Mouse (Mus musculus): ENCODE data around the gene Fyn.

Fyn gene

DNA sequence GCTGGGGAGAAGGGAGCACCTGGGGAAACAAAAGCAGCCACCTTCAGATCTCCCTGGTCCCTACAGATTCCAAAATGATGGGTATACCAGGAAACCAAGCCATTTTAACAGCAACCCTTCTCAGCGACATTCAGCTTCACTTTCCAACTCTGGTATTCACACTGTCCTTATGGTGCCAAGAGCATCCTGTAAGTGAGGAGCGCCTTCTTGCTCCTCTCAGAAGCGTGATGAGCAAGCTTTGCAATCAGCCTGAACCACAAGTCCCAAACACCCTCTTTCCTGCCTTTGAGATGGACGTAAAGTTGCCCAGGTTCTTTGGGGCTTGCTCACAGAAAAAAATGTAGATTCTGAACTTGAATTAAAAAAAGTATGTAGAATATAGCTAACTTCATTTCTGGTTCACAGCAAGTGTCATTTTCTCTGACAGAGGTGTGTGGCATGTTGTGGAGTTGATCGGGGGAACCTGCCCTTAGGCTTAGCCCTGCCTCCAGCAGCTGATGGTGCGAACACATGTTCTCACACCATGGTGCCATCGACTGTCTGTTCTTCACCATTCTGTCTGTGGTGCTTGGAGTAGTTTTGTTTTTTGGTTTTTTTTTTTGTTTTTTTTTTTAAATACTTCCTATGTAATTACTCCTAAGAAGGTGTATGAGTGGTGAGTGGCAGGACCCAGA is 102.5 kb downstream of the Fyn start:
- DNase-seq (ENCODE audit: low spot score in 2 of 2) = no peak

DNA sequence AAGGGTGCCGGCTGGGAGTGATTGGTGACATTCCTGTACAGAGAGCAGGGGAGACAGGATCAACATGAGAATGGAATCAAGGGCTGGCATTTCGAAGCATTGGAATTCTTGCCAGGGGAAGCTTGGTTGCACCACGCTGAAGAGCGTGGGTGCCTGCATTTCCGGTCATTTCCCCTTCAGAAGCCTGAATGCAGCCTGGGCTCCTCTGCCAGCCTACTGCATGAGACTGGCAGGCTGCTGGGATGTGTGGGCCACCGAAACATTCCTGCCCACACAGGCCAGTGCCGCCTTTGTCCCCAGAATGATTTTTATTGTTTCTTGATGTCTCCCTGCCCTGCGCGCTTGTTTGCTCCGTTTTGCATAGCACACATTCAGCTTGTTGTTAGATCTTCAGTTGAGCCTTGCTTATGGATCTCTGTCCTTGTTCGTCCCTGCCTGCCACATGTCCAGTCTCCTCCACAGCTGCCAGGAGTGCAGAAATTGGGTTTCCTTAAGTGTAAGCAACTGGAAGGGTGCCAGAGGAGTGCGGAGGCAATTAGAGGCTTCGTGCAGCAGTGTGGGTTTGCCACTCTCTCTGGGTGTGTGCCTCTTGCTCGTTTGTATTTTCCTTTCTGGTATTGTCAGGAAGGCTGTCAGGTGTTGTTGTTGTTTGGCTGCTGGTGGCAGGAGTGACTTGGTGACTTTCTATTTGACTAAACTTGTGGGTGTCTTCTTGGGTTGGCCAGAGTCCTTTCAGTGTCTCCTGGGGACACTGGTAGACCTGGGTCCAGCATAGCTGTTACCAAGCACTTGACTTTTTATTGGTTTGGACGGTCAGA is 103.3 kb downstream of the Fyn start:
- DNase-seq (ENCODE audit: low spot score in 2 of 2) = no peak

DNA sequence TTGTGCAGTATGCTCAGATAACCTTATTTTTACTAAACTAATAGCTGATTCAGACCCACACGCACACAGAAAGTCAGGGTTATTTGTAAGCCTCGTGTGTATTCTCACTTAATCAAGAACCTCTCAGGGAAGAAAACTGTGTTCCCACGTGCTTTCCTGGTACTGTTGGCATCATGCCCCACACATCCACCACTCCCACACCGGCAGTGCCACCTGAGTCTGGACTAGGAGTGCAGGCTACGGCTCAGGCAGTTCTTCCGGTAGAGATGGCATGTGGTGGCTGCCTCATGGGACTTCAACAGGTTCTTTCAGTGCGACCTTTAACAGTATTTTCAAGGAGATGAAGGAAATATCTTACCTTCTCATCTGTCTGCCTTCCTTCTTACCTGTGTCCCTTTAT is 104.3 kb downstream of the Fyn start:
- DNase-seq (ENCODE audit: low spot score in 2 of 2) = no peak

DNA sequence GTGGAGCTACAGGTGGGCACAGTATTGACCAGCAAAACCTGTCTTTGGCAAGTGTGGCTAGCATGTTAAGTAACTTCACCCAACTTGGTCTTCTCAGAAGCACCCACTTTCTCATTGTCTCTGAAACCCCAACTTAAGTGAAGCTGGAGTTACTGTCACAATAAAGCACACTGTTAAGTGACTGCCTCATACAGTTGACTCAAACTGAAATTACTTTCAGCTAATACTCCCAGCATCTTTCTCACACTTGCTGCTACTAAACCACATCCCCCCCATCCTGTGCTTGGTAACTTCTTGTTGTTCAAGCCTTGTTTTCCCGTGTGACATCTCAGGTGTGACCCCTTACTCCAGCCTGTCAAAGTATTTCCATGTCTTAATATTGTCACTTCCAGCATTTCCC is 110.7 kb downstream of the Fyn start:
- no peak for DNase-seq (ENCODE audit: low spot score in 2 of 2)

DNA sequence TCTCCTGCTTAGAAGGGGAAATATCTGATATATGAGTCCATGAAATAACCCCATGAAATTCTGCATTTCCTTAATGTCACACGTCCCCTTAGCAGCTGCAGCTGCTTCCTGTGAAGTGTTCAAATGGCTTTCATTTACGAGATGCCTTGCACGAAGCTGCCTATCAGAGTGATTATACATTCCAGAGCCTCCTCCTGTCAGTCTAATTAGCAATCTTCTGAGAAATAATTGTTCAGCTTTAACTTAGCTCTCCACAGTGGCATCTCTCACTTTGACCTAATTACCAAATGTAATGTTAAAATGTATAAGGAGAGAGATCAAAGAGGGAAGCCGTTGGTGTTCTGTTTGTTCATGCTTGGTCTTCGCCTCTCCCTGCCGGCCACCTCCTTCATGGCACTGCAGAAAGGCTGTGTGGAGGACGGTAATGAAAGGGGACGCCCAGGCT is 115.7 kb downstream of the Fyn start:
- DNase-seq (ENCODE audit: low spot score in 2 of 2) = no peak

DNA sequence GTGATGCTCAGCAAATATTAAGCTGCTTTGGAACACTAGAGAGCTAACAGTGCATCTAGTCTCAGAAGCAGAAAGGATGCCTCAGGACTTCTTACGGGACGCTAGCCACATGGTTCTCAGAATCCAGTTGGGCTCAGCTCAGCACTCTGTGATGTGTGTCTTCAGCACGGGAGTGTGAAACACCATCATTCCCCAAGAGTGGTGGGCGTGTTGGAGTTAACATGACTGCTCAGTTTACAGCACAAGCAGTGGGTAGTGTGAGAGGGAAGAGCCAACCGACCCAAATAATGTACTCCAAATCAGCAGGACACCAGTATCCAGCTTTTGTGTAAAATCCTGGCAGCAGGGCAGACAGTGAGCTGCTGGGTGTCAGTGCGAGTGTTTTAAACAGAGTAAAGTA is 116.2 kb downstream of the Fyn start:
- no peak for DNase-seq (ENCODE audit: low spot score in 2 of 2)

DNA sequence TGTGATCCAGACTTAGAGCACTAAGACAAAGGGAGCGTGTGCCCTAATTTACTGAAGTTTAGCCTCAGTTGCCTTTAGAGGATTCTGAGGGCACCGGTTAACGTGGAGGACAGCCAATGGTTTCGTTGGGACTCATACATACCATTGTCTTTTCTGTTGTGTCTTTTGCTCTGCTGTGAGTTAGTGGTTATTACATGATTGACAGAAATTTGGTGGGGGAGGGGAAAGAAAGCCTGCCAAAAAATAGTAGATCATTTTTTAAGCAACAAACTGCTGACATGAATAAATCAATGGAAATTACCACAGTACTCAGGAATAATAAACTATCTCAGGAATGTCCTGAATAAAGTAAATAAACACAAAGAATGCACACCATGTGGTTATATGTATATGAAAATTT is 117.3 kb downstream of the Fyn start:
- no peak for DNase-seq (ENCODE audit: low spot score in 2 of 2)

DNA sequence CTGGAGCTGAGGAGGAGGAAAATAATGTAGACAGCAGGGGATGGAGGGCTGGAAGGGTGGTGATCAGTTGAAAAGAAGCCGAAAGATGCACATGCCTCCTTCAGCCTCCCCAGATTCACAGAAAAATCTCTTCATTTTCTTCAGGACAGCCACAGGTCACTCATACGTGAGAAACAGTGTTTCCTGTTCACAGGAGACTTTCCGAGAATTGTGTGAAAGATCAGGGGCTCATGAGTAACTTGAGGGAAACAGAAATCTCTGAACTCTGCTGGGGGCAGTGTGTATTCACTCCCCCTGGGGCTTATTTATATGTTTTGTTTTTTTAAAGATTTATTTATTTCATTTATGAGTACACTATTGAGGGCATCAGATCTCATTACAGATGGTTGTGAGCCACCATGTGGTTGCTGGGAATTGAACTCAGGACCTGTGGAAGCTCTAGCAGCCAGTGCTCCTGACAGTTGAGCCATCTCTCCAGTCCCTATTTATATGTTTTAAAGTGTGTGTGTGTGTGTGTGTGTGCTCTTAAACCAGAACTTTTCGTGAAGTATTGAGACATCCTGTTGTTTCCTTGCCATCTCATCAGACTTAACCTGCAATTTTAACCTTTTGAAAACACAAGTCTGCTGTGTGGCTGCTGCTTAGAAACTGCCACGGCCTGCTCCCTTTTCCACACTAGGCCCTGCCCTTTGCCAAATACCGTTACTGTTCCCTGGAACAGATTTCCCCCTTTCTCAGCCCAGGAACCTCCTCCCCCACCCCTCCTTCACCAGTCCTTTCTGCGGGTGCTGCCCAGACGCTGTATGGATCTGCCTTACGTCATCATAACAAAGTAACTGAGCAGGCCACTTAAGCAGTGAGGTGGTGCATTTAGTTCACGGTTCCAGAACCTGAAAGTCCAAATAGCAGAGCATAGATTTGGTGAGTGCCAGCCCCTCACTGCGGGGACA is 118.1 kb downstream of the Fyn start:
- no peak for DNase-seq (ENCODE audit: low spot score in 2 of 2)

DNA sequence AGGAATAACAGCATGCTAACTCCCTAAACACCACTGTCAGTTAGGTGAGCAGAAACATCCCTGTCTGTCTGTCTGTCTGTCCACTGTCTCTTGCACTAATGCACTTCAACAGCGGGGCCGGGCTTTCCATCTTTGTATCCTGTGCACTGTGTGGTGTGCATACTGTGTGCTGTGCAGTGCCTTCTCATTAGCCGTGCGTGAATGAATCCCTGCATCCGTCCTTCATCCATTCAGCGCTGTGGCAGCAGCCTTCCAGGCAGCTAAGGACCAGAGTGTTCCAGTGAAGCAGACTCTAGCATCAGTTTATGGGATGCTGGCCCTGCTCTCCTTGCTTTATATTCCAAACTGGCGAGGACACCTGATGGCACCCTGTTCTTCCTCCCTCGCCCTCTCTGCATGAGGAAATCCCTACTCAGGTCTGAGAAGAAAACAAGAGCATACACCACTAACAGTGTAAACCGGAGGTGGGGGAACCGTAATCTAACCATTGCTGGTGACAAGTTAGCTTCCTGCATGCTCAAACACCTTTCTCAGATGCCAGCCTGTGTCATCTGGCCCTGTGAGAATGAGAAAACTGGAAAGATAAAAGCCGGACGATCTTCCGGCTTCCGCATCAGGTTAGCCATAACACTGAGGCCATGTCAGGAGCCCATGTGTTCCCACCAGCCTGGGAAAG is 119.2 kb downstream of the Fyn start:
- DNase-seq (ENCODE audit: low spot score in 2 of 2) = no peak

DNA sequence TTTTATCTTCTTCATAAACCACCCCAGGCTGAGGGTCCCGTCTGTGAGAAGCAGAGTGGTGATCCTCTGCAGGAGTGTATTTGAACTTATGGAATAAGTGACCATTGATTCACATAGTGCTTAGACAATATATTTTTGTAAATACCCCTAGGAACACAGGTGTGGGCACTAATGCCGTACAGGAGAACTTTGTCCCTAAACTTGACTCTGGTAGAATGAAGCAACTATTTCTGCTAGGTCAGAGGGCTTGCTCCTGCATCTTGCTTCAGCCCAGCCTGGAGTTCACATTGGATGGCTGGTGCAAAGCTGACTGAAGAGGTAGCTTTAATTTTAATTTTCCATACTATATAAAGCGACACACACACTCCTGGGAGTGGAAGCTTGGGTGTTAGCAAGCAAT is 119.9 kb downstream of the Fyn start:
- no peak for DNase-seq (ENCODE audit: low spot score in 2 of 2)

DNA sequence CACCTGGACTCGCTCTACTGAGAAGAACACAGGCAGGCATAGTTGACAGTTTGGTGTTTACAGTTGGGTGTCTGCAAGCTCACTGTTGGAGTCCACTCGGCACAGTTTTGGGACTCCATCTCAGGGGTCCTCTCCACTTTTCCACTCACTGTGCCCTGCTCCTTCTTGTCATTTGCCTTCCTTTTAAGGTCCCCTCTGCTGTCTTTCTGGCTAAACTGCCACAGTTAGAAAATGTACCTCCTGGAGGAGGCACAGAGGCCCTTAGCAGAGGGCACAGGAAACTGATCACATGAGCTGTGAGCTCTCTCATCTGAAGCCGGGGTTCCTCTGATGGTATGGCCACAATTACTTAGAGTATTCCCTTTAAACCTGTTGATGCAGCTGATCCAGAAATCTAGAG is 120.3 kb downstream of the Fyn start:
- no peak for DNase-seq (ENCODE audit: low spot score in 2 of 2)

DNA sequence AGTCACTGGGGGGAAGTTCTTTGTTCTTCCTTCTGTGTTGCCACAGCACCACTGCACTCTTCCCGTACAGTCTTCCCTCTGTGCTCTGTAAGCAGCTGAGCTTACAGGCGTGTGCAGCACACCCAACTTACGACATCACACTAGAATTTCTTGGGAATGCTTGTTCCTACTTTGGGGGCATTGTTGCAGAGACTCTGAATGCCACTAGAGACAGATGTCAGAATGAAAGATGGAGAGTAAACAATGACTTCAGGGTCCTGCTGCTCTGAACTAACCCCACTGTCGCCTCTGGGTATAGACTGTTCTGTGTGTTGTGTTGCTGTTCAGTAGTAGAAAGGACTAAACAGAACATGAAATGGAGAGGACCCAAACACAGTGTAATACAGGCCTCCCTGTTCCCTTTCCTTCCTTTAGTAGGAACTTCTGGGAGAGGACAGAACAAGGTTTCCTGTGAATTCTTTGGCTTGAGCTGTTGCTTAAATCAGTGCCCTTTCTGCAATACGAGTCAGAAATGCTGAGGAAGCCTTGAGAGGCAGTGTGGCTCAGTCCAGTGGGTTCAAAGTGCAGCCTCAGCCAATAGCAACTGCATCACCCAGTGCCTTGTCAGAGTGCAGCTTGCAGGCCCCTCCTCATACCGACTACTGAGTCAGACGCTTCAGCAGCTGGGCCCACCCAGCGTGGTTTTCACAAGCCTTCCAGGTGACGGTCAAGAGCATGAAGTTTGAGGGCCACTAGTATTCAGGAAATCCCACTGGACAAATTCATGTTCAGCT is 121.9 kb downstream of the Fyn start:
- DNase-seq (ENCODE audit: low spot score in 2 of 2) = no peak

DNA sequence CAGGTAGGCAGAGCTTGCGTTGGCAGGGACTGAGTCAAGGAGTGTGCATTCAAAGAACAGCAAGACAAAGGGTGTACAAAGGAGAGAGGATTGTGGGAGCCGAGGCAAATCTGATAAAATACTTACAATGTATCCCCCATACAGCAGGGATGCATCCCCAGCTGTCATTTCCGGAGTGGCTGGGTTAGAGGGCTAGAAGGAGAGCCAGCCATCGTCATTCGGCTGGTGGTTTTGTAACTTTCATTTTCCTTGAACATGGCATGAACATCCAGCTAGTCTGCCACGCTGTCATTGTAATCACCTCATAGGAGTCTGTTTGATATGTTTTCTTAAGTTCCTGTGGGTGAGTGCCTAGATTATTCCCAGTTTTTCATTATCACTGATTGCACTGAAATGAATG is 123.5 kb downstream of the Fyn start:
- DNase-seq (ENCODE audit: low spot score in 2 of 2) = no peak

DNA sequence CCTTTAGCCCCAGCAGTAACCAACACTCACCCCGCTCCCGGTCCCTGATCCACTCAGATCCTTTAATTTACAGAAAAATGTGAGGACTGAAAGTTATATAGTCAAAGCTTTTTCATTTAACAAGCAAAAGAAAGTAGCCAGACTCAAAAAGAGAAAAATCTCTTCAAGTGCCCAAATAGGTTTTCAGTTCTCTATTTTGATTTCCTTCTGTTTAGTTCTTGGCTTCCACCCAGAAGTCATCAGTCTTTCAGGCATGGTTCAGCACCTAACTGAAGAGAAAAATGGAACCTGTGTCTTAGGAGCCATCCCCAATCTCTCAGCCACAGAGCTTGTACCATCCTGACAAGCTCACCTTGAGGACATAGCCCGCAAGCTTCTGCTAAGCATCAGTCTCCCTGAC is 124.4 kb downstream of the Fyn start:
- no peak for DNase-seq (ENCODE audit: low spot score in 2 of 2)

DNA sequence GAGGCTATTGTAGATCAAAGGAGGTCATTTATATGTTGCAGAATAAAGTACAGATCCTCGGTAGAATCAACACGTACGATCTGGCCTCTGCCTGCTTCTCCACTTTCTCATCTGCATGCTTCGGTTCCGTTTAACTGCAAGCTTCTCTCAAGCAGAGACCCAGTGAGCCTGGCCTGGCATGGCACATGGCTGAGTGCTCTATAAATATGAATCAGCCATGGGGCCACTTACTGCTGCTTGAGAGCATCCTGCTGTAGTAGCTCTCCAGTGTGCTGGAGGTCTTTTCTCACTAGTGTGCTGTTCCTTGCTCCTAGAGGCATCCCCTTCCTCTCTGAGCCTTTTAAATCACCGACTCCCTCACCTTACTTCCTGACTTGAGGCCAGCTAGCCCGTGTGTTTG is 130.0 kb downstream of the Fyn start:
- DNase-seq (ENCODE audit: low spot score in 2 of 2) = no peak

DNA sequence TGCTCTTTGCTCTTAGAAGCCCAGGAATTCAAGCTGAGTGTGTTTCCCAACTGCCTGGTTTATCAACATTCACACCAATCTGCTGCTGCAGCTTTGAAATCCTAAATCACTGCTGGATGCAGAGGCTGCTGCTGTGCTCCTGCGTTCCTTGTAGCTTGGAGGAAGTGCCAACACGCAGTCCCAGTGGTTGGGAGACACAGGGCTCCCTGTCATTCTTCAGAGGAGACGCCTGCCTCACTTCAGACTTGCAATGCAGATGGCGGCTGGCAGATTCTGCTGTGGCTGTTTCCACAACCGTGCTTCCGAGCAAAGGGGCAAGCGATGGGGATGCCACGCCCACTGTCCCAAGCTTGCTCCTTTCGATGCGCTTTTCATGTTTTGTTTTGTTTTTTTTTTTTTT is 132.9 kb downstream of the Fyn start:
- peak in 1 of 2 experiments; percentile 25 for DNase-seq (ENCODE audit: low spot score in 2 of 2)

DNA sequence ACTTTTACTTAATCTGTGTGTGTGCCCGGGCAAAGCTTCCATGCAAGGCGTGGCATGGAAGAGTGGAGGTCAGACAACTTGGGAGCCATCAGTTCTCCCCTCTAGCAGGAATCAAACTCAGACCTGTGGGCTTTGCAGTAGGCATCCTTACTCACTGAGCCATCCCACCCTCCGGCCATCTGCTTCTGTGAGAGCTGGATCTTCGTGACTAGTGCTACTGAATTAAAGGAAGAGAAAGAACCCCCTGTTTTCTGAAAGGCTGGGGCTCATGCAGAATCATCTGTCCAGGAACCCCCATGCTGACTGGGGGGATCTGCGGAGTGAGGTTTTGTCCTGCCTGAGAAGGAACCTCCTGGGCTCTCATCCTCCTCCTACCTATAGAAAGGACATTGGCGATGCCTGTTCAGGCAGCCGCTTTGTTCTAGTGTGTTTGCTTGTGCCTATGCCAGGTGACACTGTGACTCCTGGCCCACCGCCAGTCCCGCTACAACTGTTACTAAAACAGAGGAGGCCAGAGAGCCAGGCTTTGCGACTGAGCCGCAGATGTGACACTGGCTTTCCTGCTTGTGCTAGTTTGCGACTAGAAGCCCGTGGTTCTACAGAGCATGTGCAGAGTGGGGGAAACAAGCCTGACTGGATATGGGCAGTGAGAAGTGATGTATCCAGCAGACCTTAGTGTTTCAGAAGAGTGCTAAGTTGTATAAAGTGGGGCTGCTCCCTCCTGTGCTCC is 133.5 kb downstream of the Fyn start:
- peak; percentile 57 to 81 for DNase-seq (ENCODE audit: low spot score in 2 of 2)

DNA sequence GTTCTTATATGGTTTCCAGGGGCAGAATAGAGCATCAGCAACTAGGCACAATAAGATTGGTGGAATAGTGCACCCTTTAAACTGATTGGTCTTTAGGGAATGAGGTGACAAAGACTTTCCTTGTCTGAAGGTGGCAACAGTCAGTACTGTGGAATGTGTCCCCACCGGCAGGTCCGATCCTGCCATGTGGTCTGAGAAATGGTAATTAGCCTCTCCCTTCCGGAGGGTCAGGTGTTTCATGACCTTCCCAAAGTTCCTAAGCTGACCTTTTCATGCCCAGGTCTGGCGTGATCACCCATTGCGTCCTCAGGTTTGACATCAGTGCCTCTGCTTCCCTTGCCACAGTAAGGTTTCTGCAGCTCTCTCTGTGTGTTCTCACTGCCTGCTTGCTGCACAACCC is 134.7 kb downstream of the Fyn start:
- DNase-seq (ENCODE audit: low spot score in 2 of 2) = no peak

DNA sequence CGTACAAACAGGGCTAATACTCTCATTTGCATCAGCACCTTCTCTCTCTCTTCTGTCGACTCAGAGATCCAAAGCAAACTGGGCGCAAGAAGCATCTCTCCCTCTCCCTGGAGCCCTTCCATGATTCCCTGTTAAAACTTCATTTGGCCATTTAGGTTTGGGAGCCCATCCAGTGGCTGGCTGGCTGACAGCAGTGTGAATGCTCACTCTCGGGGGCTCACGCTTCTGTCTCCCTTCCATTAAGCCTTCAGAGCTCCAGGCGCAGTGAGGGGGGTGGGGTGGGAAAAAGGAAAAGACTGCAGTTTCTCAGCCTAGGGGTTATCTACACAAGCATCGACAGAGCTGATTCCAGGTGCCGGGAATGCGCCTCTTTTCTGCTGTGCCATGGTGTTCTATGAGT is 136.4 kb downstream of the Fyn start:
- DNase-seq (ENCODE audit: low spot score in 2 of 2) = peak; percentile 46 to 68

DNA sequence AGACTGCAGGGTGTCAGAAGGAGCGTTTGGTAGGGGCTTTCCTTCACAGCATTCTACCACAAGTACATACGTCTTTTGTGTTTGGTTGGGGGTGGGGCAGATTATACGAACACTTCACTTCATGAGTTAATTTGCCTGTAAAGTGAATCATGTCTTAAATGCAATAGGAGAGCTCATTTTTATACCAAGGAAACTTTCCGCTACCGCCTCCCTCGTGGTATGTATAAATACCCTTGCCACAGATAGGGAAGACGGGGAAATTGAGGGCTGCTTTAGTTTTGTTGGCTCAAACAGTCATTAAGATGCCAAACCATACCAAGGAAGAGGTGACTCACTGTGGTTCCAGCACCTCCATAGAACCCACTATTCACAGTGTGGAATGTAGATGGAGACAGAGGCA is 137.0 kb downstream of the Fyn start:
- DNase-seq (ENCODE audit: low spot score in 2 of 2) = no peak

All from cerebellum, postnatal 4 days (tissue).